Comparison of ENCODE assay signal across 8 mouse cellular contexts in genomic region chr12:84847480-84847879, GRCm38 (mm10). TPM values are rescaled to one million over a fixed set of nuclear protein-coding genes. Genes with fewer than 3 reads are reported as not detected.
DNase-seq lines count a peak whose midpoint lies in the region; ATAC-seq and TF ChIP-seq lines count a peak whose summit lies in the region.

No protein-coding gene starts in this region.

- TF ChIP-seq POLR2A in thymus, adult 2 months (IDR thresholded peaks at IDR 0.05; ENCODE audit: control insufficient read depth, extremely low read depth, insufficient read depth, low read length, poor library complexity) = no peak

- TF ChIP-seq CTCF in lung, embryonic 14.5 days (IDR thresholded peaks at IDR 0.05; ENCODE audit: low read depth) = no peak
- TF ChIP-seq CTCF in thymus, adult 2 months (IDR thresholded peaks at IDR 0.05; ENCODE audit: borderline replicate concordance, control insufficient read depth, extremely low read depth, insufficient read depth, low read length, poor library complexity) = no peak

- H3K4me1 ChIP-seq in lung, embryonic 14.5 days (ENCODE audit: insufficient read depth) = peaks cover 12% of the 10 kb centered on the region
- H3K4me1 ChIP-seq in embryonic facial prominence, embryonic 10.5 days = peaks cover 48% of the 10 kb centered on the region
- H3K4me1 ChIP-seq in kidney, embryonic 16.5 days (ENCODE audit: insufficient read depth, low read length) = peaks cover 41% of the 10 kb centered on the region
- peaks cover 10% of the 10 kb centered on the region for H3K4me1 ChIP-seq in stomach, embryonic 15.5 days
- H3K4me1 ChIP-seq in thymus, adult 2 months (replicated peaks; ENCODE audit: control insufficient read depth, insufficient read depth, low read length) = no peaks in the 10 kb centered on the region

- H3K4me3 ChIP-seq in lung, embryonic 14.5 days (ENCODE audit: low read depth, low read length) = no peak overlapping the region
- H3K4me3 ChIP-seq in embryonic facial prominence, embryonic 10.5 days = no peak overlapping the region
- H3K4me3 ChIP-seq in kidney, embryonic 16.5 days (ENCODE audit: low read length) = no peak overlapping the region
- no peak overlapping the region for H3K4me3 ChIP-seq in stomach, embryonic 15.5 days (replicated peaks)
- no peak overlapping the region for H3K4me3 ChIP-seq in thymus, adult 2 months (ENCODE audit: control insufficient read depth, insufficient read depth, low read length)

- H3K27ac ChIP-seq in lung, embryonic 14.5 days (ENCODE audit: low read depth) = peak overlapping the region; percentile 54; the same call in 1 of the 2 replicates
- H3K27ac ChIP-seq in embryonic facial prominence, embryonic 10.5 days (replicated peaks) = peak overlapping the region; percentile 66
- H3K27ac ChIP-seq in kidney, embryonic 16.5 days (ENCODE audit: low read length) = peak overlapping the region; percentile 76
- H3K27ac ChIP-seq in stomach, embryonic 15.5 days = no peak overlapping the region
- H3K27ac ChIP-seq in thymus, adult 2 months (ENCODE audit: control insufficient read depth, insufficient read depth, low read length) = no peak overlapping the region

- peak; percentile 84 for ATAC-seq in lung, embryonic 14.5 days (ENCODE audit: insufficient read depth)
- peak; percentile 93 for ATAC-seq in kidney, embryonic 16.5 days (ENCODE audit: low FRiP score, low TSS enrichment)
- peak; percentile 76 for ATAC-seq in stomach, embryonic 15.5 days (ENCODE audit: insufficient read depth, low FRiP score, low read depth)
- ATAC-seq in monocyte, adult 5-6 weeks (replicated peaks; ENCODE audit: insufficient number of reproducible peaks, low FRiP score, low TSS enrichment, poor library complexity, severe bottlenecking) = no peak

- peak; percentile 74 for DNase-seq in lung, embryonic 14.5 days
- DNase-seq in lung, postnatal 4 days = no peak
- DNase-seq in embryonic facial prominence, embryonic 10.5 days (ENCODE audit: low spot score) = peak; percentile 33
- no peak for DNase-seq in thymus, adult 2 months
- no peak for DNase-seq in thymus, adult 18-20 months

- 17% methylated on average over 7 of the region's 7 CpGs for WGBS in lung, embryonic 14.5 days
- WGBS in embryonic facial prominence, embryonic 10.5 days = 55% methylated on average over 7 of the region's 7 CpGs
- 4% methylated on average over 7 of the region's 7 CpGs for WGBS in kidney, embryonic 16.5 days
- WGBS in stomach, embryonic 15.5 days = 21% methylated on average over 7 of the region's 7 CpGs
- WGBS in thymus, adult 2 months = 50% methylated on average over 7 of the region's 7 CpGs

- H3K4me2 ChIP-seq in lung, embryonic 14.5 days = 0 out of 2 replicates have a peak overlapping the region, but pooled peaks have one; percentile 10
- H3K4me2 ChIP-seq in kidney, embryonic 16.5 days (replicated peaks; ENCODE audit: low read depth, low read length) = peak overlapping the region; percentile 35
- H3K4me2 ChIP-seq in stomach, embryonic 15.5 days = no peak overlapping the region

- H3K9me3 ChIP-seq in lung, embryonic 14.5 days (ENCODE audit: low read depth, low read length) = no peaks in the 10 kb centered on the region
- no peaks in the 10 kb centered on the region for H3K9me3 ChIP-seq in embryonic facial prominence, embryonic 10.5 days
- H3K9me3 ChIP-seq in kidney, embryonic 16.5 days (ENCODE audit: low read length) = no peaks in the 10 kb centered on the region
- H3K9me3 ChIP-seq in stomach, embryonic 15.5 days = no peaks in the 10 kb centered on the region

- H3K36me3 ChIP-seq in lung, embryonic 14.5 days (ENCODE audit: insufficient read depth) = no peaks in the 10 kb centered on the region
- no peaks in the 10 kb centered on the region for H3K36me3 ChIP-seq in embryonic facial prominence, embryonic 10.5 days (replicated peaks)
- H3K36me3 ChIP-seq in kidney, embryonic 16.5 days (ENCODE audit: insufficient read depth, low read length) = no peaks in the 10 kb centered on the region
- H3K36me3 ChIP-seq in stomach, embryonic 15.5 days = no peaks in the 10 kb centered on the region
- H3K36me3 ChIP-seq in thymus, adult 2 months (ENCODE audit: control insufficient read depth, insufficient read depth, low read length) = no peaks in the 10 kb centered on the region

- H3K27me3 ChIP-seq in lung, embryonic 14.5 days (ENCODE audit: insufficient read depth, low read length) = no peaks in the 10 kb centered on the region
- H3K27me3 ChIP-seq in embryonic facial prominence, embryonic 10.5 days (replicated peaks; ENCODE audit: low read depth, poor library complexity, severe bottlenecking) = no peaks in the 10 kb centered on the region; the same call in 1 of the 2 replicates
- no peaks in the 10 kb centered on the region for H3K27me3 ChIP-seq in kidney, embryonic 16.5 days (ENCODE audit: insufficient read depth, low read length)
- H3K27me3 ChIP-seq in stomach, embryonic 15.5 days (replicated peaks) = no peaks in the 10 kb centered on the region
- no peaks in the 10 kb centered on the region for H3K27me3 ChIP-seq in thymus, adult 2 months (ENCODE audit: control insufficient read depth, insufficient read depth, low read length)

- peak overlapping the region; percentile 31; the same call in 1 of the 2 replicates for H3K9ac ChIP-seq in lung, embryonic 14.5 days
- H3K9ac ChIP-seq in kidney, embryonic 16.5 days (replicated peaks; ENCODE audit: low read length) = 0 out of 2 replicates have a peak overlapping the region, but pooled peaks have one; percentile 18
- no peak overlapping the region for H3K9ac ChIP-seq in stomach, embryonic 15.5 days

RNA-seq across cellular contexts. Expression of gene Ltbp2, which starts 28.9 kb away (rescaled TPM):
- 6.8 and 6.9 TPM in 2 replicates for polyA plus RNA-seq in lung, embryonic 14.5 days (2014; fragmentation: Nextera tagmentation; extraction: Ambion mirVana)
- polyA plus RNA-seq in embryonic facial prominence, embryonic 10.5 days (2016; fragmentation: Nextera tagmentation; extraction: Ambion mirVana) = 0.12 TPM in 1 of 2 replicates, not detected in the other
- polyA plus RNA-seq in kidney, embryonic 16.5 days (2015; fragmentation: Nextera tagmentation; extraction: Ambion mirVana) = 0.89 and 0.98 TPM in 2 replicates
- polyA plus RNA-seq in stomach, embryonic 15.5 days (2015; fragmentation: Nextera tagmentation; extraction: Ambion mirVana) = 0.75 and 1.2 TPM in 2 replicates
- 14.3 and 15.1 TPM in 2 replicates for polyA plus RNA-seq in thymus, adult 2 months (2012; rRNA removed)
- not detected in 3 replicates for total RNA-seq in monocyte, adult 5-6 weeks (2017)

Comparison
In these comparisons a context has a peak if more than half of its experiments do, and no peak if none do; other contexts are left out.
1. DNase-seq: peak in lung, embryonic 14.5 days (single experiment) and embryonic facial prominence, embryonic 10.5 days (single experiment); none in lung, postnatal 4 days (0 of 2), thymus, adult 2 months (single experiment) and thymus, adult 18-20 months (0 of 2).
2. H3K27ac ChIP-seq: peak in lung, embryonic 14.5 days (single experiment), embryonic facial prominence, embryonic 10.5 days (single experiment) and kidney, embryonic 16.5 days (single experiment); none in stomach, embryonic 15.5 days (single experiment) and thymus, adult 2 months (single experiment).